Mouse (Mus musculus): ENCODE measurements around the gene Sec14l2.

GRCm38 (mm10) chr11:4062523-4062922 lies 60.7 kb downstream of the Sec14l2 start:
- TF ChIP-seq CTCF (IDR thresholded peaks at IDR 0.05; ENCODE audit: control insufficient read depth, insufficient read depth, low read length) (no peak), POLR2A (IDR thresholded peaks at IDR 0.05; ENCODE audit: borderline replicate concordance, control insufficient read depth, low read depth, low read length) (no peak)
